Mouse (Mus musculus): ENCODE results near the gene Psg22.
A peak's percentile ranks its signal among the peaks of the same experiment; 100 is the strongest.
"Not testable (repeated sequence)": the region's sequence is repeated elsewhere in the genome, so short reads cannot be mapped to it uniquely, and the experiment has no call there.

Gene Psg22

DNA sequence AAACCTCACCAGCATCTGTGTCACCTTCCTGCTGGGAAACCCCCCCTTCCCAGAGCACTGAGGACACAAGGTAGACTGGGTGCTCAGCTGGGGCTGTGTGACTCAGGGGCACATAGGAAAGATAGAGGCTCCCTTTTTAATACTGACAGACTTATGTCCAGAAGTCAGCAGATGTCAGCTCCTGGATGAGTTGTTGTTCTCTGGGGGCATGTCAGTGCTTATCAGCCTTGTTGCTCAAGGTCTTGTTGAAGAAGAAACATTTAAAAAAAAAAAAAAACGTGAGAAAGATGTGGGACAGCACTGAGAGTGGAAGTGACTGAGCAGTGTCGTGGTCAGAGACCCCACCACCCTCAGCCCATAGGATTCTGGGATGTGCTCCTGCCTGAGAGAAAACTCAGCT, at the start of gene Psg22:
Gene Psg22 (plus strand): TSS at position 301 of the 400 bp plus-strand sequence.
- no peak for DNase-seq

DNA sequence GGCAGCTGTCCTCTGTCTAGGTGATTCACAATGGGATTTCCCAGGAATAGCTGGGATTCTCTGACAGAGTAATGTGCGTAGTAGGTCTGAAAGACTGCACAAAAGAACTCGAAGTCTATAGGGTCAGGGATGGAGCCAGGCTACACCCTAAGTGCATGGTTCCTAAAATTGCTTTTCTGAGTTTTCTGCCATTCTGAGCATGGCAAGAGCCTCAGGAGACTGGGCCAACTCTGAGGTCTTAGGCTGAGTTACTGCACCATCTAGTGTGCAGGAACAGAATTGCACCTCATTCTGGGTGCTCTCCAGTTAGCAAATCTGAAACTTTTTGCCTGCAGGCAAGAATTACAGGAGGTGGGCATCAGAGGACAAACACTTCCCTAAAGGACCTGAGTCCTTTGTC, 38.1 kb upstream of the Psg22 start:
- DNase-seq = peak; percentile 9

DNA sequence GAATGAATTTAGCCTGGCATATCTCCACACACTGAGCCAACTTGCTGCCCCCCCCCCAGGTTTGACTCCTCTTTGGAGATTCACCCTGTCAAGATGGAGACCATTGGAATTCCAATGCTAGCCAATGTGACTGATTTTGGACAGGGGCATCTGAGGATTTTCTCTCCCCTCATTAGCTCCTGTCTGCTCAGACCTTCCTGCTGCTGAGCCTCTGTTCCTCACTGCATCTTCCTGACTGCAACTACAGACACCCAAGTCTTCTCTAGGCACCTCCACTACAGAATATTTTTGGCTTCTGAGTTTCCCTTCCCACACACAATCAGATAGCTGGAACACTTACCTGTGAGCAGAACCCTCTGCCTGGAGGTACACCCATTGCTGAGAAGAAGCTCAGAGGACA, 32.3 kb upstream of the Psg22 start:
- no peak for DNase-seq

DNA sequence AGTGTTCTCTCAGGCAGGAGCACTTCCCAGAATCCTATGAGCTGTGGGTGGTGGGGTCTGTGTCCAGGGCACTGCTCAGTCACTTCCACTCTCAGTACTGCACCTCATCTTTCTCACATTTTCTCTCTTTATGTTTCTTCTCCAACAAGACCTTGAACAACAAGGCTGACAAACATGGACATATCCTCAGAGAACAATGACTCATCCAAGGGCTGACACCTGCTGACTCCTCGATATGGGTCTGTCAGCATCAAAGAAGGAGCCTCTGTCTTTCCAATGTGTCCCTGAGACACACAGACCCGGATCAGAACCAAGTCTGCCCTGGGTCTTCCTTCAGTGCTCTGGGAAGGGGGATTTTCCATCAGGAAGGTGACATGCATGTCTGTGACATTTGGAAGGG, 31.8 kb upstream of the Psg22 start, which contains the start of gene Psg20:
Gene Psg20 (minus strand): TSS at position 101 of the 400 bp plus-strand sequence.
- DNase-seq = no peak

DNA sequence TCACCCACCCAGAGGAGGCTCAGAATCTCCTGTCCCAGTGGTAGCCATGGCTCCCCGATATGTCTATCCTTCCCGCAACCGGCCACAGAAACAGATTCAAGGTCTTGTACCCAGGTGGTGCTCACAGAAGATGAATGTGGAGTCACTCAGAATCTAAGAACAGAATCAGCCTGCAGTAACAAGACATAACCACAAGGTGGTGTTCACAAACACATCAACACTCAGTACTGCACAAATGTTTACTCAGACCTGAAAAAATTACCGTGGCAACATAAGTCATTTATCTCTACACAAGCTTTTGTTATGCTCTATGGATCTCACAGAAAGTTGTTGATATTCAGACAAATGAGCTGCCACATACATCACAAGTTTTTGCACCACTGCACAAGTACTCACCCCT, 7.6 kb upstream of the Psg22 start:
- not testable (repeated sequence) for DNase-seq

DNA sequence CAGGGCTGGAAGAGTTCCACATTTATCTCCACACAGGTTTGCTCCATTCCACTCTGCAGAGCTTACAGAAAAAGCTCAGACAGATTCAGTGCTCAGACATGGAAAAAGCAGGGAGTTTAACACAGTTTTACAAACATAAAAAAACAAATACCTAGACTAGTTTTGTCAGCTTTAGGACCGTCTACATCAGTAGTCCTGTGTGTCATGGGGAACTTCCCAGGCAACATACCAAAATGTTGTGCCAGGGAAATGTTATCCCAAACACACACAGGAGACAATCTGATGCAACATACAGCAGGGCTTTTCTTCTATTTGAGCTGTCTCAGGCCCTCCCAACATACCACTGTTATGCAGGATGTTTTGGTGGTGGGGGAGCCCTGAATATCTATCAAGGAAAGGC, 7.0 kb upstream of the Psg22 start:
- no peak for DNase-seq

DNA sequence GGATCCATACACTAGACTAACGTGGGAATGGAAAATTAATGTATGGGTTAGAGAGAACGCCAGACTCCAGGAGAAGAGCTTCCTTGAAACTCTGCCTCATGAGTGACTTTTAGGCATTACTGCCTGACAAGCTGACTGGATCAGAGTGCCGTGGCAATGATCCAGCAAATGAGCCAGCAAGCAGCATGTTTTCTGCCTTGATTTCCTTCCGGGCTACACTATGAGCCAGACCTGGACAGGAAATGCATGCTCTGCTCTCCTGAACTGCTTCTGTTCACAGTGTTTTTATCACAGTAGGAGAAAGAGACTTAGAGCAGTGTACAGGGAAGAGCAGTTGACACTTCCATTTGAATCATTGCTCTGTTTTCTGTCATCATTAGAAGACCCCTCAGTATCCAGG, 2.3 kb upstream of the Psg22 start:
- no peak for DNase-seq

DNA sequence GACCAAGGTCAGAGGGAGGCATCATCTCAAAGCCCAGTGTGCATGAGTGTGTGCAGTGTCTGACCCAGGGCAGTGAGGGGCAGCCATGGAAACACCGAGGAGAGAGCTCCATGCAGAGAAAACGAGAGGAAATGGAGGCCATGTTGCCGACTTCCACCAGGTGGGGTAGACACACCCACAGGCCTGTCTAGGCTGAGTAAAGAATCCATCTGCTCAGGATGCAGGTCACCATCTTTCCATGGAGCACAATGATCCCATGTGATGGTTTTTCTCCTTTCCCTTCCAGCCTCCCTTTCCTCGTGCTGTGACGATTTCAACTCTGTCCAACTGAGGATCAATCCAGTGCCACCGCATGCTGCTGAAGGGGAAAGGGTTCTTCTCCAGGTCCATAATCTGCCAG, 6.1 kb downstream of the Psg22 start:
- DNase-seq = no peak

DNA sequence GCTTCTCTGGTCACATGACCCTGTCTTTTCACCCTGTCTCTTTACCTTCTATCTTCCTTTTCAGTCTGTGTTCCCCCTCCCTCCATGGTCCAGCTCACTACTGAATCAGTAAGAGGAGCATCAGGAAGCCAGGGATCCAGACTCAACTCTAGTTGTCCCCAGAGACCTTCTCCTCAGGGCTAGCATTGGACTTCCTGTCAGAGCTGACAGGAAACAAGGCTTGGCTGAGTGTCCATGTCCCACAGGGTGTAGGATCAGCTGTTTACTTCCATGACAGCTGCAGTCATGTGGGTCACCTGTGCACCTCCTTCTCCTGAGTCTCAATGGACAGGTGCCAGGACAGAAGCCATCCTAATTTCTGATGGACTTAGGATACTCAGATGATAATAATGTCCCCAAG, 8.0 kb downstream of the Psg22 start:
- DNase-seq = not testable (repeated sequence)

DNA sequence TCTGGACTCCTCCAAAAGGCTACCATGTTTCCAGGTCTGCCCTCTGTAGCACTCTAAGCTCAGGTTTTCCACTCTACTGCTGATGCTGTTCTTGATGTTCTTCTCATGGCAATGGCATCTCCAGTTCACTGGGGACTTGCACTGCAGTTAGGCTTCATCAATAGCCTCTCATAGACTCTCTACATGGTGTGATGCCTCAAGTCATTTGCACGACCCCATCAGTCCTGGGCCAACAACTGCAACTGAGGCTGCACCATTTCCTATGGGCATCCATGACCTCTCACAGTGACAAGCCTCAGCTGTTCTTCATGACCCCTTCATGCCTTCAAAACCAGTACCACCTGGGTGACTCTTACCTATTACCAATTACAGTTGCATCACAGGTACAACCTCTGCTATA, 10.5 kb downstream of the Psg22 start:
- no peak for DNase-seq

DNA sequence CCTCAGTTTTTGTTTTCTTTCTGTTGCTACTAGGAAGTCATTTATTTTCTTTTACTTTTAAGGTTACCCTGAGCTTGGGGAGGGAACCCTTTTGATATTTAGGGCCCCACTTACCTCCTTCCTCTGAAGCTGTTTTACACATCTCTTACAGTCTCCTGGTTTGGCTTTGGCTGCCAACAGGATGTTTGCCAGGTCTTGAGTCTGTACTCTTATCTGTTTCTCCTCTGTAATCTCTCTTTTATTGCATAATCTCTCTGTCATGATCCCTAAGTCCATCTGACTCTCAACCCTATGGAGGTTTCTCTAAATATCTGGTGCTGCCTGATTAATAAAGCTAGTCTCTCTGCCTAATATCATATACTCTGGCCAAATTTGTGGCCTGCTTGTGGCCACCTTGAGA, 15.2 kb downstream of the Psg22 start:
- no peak for DNase-seq

DNA sequence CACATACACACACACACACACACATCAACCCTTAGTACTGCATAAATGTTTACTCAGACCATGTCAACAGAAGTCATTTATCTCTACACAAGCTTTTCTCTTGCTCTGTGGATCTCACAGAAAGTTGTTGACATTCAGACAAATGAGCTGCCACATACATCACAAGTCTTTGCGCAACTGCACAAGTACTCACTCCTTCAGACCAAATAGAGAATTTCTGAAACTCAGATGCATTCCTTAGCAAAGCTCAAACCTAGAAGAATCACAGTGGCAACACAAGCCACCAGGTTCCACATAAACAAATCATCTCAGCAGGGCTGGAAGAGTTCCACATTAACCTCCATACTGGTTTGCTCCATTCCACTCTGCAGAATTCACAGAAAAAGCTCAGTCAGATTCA, 16.6 kb downstream of the Psg22 start:
- DNase-seq = no peak

DNA sequence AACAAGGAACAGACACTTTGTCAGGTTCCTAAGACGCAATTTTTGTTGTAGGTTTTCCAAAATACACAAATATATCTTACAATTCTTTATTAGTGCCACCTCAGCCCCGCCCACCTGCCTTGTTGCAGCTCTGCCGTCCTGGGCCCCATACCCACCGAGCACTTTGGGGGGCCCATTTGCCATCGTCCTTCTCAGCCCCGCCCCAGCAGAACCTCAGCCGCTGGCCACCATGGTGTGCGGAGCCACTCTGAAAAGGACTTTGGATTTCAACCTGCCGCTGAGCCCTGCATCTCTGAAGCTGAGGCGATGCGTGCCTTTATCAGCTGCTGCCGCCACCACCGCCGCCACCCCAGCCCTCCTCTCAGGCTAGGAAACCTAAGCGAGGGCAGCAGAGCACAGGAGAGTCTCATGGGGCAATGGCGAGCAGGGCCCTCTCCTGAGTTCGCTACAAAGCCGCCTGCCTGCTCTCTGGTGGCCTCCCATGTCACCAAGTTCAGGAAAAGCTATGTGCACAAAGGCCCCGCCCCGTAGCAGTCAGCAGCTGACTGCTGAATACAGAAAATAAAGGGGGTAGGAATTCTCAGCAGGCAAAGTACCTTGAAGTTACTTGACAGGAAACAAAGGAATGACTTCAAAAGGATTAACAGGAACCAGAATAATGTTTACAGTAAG, 28.4 kb downstream of the Psg22 start:
- no peak for DNase-seq

DNA sequence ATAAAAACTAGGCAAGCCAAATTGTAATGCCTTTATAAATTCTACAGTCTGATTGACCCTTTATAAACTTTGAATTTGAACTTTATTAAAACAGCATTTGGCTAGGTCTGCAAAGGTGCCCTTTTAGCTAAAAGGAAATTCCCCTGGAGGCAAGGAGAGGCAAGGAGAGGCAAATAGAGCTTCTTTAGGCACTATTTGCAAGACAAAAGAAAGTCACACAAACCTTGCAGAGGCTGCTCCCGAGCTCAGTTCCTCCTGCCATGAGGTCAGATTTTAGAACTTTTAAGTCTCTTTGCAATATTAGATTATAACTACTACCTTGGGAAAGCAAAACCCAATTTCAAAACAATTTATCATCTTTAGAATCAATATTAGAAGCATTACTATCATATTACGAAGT, 29.5 kb downstream of the Psg22 start:
- DNase-seq = not testable (repeated sequence)

DNA sequence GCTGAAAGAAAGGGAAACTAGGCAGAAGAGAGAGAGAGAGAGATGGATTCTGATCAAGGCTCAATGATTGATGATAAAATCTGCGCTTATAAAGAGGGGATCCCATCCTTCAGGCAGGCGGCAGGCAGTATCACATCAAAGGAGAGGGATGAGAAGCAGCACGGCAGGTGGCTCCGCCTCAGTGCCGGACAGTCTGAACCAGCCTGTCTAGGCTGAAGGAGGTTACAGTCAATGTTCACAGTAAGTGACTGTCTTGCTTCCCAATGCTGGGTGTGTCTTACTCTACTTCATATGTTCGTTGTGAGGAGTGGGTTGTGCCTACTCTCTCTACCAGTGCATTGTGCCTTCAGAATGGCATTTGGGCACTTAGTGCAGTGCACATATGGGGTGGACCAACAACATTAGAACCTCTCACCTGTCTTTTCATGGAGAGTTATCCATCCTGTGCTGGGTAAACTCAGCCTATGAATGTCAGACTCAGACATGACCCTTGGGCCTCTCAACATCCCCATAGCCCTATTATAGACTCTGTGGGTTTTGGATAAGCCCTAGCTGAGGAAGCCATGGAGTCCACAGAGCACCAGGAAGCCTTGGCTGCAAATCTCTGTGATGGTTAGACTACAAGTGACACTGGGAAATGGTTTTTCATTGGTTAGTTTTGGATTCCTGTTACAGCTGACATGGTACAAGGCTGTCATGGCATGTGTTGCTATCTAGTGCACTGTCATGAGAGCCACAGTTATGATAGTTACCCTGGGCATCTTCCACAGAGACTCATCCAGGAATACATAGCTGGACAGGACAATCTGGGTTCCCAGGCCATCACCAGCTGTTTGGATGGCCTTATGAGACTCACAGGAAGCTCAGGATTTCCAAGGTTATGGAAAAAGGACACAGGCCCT, 31.4 kb downstream of the Psg22 start:
- no peak for DNase-seq

DNA sequence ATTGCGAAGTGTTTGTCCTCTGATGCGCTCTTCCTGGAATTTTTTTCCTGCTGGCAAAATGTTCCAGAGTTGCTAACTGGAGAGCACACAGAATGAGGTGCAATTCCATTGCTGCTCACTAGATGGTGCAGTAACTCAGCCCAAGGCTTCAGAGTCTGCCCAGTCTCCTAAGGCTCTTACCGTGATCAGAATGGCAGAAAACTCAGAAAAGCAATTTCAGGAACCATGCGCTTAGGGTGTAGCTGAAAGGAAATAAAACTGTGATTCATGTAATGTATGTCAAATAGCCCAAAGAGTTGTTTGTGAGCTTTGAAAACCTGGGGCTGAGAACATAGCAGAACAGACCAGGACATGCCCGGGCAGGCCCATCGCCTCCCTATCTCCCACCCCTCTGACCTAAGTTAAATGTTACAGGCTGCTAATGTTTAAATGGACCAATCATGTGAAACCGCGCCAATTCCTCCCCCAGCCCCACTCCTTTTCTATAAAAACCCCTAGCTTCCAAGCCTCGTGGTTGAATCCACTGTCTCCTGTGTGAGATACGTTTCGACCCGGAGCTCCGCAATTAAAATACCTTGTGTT, 32.1 kb downstream of the Psg22 start:
- DNase-seq = peak; percentile 6

DNA sequence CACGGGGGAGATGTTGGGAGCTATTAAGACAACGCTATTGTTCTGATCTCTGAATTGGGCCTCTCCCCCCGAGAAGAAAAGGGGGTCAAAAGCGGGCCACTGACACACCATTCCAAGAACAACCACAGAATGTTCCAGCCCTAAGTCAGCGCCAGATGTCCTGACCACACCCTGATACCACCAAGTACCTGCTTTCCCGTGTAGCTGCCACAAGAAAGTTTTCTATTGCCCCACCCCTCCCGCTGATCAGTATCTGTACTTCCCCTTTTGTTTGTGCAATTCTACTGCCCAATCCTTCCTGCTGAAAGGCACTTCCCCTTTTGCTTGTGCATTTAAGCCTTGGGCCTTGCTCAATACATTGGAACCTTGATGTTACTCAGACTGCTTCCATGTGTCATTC, 42.3 kb downstream of the Psg22 start:
- DNase-seq = not testable (repeated sequence)

DNA sequence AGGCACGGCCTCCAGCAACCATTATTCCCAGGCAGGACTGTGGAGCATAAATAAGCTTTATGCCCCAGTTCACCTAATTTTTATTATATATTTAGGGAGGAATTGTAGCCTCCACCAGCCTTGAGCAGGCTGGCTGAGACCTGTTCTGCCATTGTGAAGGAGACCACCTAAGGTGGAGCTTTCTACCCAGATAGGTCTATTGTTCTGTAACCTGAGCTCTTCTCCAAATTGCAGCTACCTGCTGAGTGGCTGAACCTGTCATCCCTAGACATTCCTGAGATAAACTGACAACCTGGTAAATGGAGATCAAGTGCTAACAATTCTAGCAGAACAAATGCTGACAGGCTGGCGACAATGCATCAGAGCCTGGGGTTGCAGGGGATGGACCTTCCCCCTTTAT, 45.0 kb downstream of the Psg22 start:
- not testable (repeated sequence) for DNase-seq

Measured in cerebellum, adult 11-12 months (tissue).